Mouse (Mus musculus) gastrocnemius, adult 8-10 months (tissue): ENCODE results near the gene Vwa1. TPM values are rescaled to one million over a fixed set of nuclear protein-coding genes. Genes with fewer than 3 reads are reported as not detected.
"Not testable (repeated sequence)": the region's sequence is repeated elsewhere in the genome, so short reads cannot be mapped to it uniquely, and the experiment has no call there.

Experiments
- DNase-seq, 2 experiments: peaks; one replicate each; pipeline ENCODE4 v3.0.0; 2022; ENCODE audit warnings: low spot score in 2 of 2
- microRNA-seq: library from miRNA; unstranded; fragments of <30 nt; microRNA quantifications from one replicate; pipeline ENCODE4 v1.2.0, GENCODE M21; 2022
- total RNA-seq, 4 experiments: library from RNA; stranded (reverse); gene quantifications; 2 replicates each; pipeline ENCODE4 v1.2.4; 2022

The Vwa1 gene
- total RNA-seq, 4 experiments from 2014 or later, result 4.0 to 8.9 (median 6.2) TPM

DNA sequence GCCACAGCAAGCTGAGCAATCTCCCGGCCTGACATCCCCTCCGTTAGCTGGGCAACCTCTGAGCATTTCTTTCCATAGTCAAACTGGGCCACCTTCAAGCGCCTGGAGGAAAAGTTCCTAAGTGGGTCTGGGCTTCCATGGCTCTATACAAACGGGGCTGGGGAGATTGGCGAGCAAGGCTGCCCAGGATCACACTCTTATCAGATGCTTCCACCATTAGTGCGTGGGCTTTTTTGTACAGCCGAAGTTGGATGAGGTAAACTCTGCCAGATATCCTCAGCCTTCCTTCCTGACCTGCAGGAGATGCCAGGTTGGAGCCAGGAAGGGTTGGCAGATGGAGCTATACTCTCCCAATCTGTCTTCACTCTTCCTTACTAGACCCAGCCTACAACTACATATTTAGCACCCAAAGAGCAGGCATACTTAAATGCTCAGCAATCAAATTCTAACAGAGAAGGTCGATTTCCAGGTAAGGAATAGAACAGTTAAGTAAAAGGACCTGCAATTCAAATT, 28.4 kb downstream of the Vwa1 start:
- no peak for DNase-seq

DNA sequence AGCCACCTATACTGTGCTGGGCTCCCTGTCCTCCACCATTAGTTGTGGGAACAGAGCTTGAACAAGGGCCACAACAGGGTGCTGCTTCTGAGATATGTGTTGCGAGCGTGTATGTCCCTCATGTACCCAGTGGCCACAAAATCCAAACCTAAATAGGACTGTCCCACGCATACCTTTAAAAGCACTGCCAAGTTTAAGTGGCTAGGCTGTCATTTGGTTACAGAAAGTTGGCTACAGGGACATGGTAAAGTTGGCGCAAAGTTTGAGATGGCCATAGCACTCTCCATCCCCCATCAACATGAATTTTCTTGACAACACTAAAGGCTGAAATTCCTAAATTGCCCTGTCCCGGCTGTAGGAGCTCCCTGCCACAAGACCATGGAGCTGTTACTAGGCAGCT, 29.4 kb downstream of the Vwa1 start:
- DNase-seq, result no peak

DNA sequence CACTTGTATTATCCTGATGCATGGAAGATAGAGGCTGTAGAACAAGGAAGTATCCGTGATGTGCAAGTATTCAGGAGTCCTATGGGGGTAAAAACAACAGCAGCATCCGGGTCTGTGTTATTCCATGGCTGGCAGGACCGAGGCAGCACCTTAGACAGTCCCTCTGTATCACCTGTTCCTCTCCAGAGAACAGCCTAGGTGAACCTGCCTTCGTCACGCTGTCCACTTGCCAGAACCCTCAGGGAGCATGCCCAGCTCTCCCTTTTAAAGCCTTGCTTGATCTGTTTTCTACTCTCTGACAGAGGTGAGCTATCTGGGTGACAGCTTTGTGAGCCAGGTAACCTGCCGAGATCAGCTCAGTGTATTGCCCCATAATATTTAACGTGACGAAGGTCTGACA, 30.0 kb downstream of the Vwa1 start:
- no peak for DNase-seq

DNA sequence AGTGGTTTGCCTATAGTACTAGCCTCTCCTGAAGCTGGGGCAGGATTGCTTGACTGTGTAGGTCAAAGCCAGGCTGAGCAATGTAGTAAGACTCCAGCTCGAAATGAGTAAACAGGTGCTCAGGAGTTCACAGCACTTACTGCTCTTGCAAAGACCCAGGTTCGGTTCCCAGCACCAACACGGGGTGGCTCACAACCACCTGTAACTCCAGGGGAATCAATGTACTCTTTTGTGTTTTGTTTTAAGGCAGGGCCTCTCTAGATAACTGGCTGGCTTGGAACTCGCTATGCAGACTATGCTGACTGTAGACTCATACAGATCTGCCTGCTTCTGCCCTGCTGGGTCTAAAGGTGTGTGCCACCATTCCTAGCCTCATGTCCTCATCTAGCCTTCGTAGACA, 31.8 kb downstream of the Vwa1 start:
- no peak for DNase-seq

DNA sequence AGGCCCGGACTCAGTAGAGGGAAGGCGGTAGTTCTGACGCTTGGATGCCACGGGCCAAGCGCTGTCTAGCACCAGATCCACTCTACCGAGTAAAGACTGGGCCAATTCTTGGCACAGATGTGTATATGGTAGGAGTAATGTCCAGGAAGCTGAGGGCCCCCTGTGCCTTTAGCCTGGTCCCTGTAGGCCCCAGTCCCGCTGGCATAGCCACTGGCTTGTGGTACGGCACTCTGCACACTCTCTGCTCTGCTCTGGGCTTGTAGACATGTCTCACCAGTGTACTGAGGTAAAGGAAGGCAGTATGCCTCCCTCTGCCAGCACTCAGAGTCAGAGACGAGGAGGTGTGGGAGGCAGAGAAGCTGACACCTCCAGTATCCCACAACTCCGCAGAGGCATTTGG, 33.8 kb downstream of the Vwa1 start:
- DNase-seq, result not testable (repeated sequence)

DNA sequence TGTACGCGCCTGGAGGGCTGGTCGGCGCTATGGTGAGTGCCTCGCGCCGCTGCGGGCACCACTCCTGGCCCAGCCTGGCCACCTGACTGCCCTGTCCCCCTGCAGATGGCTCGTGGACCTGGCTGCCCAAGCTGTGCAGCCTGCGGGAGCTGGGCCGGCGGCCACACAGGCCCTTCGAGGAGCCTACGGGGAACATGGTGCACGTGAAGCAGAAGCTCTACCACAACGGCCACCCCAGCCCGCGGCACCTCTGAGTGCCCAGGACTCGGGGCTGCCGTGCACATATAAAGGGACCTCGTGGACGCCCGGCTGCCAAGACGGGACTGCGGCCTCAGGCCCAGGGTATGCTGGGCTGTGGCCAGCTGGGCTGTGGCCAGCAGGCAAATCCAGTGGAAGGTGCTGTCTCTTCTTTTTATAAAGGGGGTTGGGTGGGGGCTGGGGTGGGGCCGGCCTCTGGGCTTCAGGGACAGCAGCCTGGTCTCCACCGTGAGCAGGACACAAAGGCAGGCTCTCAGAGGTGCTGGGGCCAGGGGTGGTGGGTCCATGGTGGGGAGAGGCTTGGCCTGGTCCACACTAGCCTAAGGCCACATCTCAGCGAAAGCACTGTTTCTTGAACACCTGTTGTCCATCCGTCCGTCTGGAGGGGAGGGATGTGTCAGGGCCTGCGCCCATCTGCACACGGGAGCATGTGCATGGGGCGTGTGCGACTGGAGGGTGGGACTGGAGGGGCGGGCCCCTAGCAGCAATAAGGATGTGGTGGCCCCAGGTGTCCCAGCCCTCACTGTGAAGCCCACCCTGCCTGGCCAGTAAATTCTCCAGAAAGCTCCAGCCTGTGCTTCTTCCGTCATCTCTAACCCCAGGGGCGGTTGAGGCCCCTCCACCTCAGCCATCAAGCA, 34.5 kb downstream of the Vwa1 start:
- peak in 1 of 2 experiments; percentile 14 for DNase-seq

DNA sequence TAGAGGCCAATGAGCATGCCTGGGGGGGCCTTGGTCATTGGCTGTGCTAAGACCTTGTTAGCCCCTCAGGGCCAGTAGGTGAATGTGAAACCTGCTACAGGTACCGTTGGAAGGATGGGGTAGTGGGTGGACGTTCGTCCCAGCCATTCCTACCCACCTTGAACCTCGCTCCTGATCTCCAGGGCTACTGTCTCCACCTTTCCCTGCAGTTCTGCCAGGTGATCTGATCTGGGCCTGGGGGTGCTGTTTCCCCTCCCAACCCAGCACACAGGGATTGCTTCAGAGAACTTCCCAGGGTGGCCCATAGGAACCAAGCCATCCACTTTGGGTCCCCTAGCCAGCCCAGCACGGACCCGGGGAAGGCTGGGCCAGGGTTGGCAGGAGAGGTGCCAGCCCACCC, 35.3 kb downstream of the Vwa1 start:
- DNase-seq, result no peak

DNA sequence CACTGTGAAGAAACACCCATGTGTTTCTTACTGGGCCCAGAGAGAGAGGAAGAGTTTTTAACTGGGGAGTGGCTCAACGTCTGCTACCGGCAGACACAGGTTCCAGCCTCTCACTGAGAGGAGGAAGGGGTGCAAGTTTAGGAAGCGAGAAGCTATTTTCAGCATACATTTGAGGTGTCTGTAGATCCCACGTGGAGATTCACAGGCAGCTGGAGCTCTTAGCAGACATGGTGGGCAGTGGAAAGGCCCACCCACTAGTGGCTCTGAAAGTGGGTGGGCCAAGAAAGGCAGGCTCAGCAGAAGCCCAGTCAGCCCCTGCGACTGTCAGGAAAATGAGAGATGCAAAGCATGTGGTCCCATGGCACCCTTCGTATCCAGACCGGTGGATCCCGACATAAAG, 36.2 kb downstream of the Vwa1 start:
- no peak for DNase-seq

DNA sequence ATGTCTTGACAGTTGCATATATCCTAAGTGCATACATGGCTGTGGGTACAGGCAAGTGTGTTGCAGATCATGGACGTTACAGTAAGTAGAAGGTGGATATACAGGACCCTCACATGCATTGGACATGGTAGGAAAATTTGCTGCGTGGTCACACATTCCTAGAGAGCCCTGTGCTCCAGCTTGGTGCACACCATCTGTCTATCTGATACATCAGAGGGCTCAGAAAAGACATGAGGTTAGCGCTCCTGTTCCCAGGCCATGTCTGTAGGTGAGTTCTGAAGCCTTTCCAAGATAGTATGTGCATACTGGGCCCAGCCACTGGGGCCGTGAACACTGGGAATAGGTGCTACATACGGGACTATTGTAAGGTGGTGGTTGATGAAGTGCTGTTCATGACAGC, 38.1 kb downstream of the Vwa1 start:
- DNase-seq, result no peak

DNA sequence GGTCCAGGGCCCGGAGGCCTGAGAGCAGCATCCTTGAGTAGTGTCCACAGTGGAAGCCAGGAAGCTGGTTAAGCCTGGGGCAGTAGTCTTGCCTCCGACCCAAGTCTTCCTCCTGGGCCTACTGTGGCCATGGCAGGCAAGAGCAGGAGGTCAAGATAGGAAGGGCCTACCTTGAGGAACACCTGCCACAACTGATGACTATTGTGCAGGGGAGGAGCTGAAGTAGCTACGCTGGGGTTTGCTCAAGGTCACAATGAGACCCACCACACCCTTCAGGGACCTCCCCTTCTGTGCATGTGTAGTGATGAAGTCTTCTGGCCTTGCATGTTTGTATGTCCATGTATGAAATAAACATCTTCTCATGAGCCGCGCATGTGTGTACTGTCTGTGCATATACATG, 38.7 kb downstream of the Vwa1 start:
- no peak for DNase-seq

DNA sequence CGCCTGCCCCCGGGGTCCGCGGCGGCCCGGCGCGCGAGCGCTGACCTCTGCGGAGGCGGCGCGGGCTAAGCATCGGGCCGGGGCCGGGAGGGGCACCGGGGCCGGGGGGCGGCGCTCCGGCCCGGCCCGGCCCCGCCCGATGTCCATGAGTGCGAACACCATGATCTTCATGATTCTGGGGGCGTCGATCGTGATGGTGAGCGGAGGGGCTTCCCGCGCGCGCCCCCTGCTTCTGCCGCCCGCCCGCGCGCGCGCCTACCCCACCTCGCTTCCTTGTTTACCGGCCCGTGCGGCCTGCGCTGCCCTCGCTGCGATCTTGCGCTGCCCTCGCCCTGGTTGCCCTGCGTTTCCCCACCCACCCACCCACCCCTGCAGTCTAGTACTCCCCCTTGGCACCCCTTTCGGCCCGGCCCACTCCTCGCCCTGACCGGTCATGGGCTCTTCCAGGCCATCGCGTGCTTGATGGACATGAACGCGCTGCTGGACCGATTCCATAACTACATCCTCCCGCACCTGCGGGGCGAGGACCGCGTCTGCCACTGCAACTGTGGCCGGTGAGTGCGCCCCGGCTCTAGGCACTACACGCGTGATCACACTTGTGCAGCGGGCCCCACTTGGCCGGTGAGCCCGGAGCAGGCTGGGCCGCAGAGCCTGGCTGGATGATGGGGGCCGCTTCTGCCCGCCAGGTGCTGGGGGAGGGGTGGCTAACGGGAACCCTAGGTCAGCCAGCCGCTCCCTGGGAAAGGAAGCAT, 39.4 kb downstream of the Vwa1 start:
- DNase-seq, result peak in 1 of 2 experiments; percentile 12

DNA sequence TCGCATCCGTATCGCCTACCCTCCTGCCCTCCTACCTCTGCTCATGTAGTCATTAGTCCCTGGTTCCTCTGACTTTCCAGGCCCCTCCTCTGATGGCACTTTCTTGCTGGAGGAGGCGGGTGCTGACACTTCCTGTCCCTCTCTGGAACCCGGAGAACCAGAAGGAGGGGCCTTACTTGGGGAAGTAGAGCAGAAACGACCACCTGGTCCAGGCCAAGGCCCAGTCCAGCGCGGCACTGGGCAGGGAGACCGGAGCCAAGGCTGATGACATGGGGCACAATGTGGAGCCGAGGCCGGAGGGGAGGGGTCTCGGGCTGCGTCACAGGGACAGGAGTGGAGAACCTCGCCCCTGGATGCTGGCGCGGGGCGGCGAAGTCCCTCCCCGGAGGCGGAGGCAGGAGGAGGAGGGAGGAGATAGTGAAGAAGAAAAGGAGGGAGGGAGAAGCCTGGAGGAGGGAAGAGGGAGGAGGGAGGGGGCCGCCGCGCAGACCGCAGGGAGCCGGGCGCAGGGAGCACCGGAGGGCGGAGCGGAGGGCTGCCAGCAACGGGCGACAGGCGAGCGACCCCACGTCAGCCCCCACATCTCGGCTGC, 40.1 kb downstream of the Vwa1 start, which contains the start of gene Tmem240:
Tmem240 (plus strand) TSS at position 451 of the 592 bp plus-strand sequence.
- DNase-seq, result peak; percentile 77 to 82

DNA sequence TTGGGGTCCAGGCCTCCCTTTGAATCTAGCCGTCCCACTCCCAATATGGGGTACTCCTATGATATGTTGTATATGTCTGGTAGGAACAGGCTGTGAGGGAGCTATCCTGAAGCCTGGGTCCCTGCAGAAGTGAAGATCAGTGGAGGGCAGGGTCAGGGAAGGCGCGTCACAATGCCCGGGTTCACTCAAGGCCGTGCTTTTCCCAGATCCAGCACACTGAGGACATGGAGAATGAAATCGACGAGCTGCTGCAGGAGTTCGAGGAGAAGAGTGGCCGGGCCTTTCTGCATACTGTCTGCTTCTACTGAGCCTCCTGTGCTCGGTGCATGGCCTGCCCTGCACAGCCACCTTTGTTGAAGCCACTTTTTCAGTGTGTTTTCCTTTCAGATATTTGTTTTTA, 41.2 kb downstream of the Vwa1 start:
- DNase-seq, result no peak

DNA sequence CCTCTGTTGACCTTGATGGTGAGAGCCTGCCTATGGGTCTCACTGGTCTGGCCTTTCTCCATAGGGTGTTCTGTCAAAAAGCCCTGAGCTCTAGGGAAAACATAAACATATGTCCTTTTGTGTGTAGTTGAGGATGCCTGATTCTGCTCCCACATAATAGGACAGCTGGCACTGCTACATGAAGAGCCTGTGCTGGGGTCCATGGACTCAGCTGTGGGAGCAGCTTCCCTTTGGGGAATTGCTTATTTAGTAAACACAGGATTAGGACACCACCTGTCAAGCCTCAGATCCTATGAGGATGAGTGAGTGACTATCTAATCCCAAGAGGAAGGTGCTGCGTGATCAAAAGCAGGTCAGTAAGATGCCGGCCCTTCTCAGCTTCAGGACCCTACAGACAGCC, 46.5 kb downstream of the Vwa1 start:
- DNase-seq, result no peak

DNA sequence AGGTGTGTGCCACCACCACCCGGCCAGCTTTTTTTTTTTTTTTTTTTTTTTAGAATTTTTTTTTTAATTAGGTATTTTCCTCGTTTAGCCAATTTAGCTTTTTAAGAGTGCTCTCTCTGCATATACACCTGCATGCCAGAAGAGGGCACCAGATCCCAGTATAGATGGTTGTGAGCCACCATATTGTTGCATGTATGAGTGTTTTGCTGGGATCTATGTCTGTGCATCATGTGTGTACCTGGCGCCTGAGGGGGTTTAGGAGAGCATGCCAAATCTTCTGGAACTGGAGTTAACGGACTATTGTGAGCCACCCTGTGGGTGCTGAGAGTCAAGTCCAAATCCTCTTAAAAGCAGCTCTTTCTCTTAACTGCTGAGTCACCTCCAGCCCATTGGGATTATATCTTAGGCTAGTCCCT, 52.8 kb downstream of the Vwa1 start:
- no peak for DNase-seq

Small RNA genes within 50 kb of the gene (microRNA-seq; reads per million reads assigned to microRNA genes)
- gene Gm27743, result not detected

Other genes with a start within 250 kb of the Vwa1 start
- 10 to 100 TPM; 10.8 to 19.0 (median 15.8) TPM for gene Nadk, start 212.3 kb downstream of the Vwa1 start, total RNA-seq
- gene Slc35e2, start 173.3 kb downstream of the Vwa1 start, total RNA-seq, result 1 to 10 TPM; 2.8 to 3.8 (median 3.4) TPM
- gene Cdk11b, start 149.8 kb downstream of the Vwa1 start, total RNA-seq, result 10 to 100 TPM; 22.7 to 30.1 (median 27.5) TPM
- gene Gm10563, start 129.3 kb downstream of the Vwa1 start, total RNA-seq, result not detected
- gene Mmp23, start 121.3 kb downstream of the Vwa1 start, total RNA-seq, result 1 to 10 TPM in 2 of 4 experiments, under 1 TPM in 2; 0.70 to 1.6 (median 1.1) TPM
- gene Mib2, start 105.5 kb downstream of the Vwa1 start, total RNA-seq, result 10 to 100 TPM; 17.8 to 22.6 (median 18.8) TPM
- gene Fndc10, start 80.4 kb downstream of the Vwa1 start, total RNA-seq, result 1 to 10 TPM in 3 of 4 experiments, under 1 TPM in 1; 0.70 to 1.5 (median 1.1) TPM
- 10 to 100 TPM; 37.8 to 42.0 (median 38.2) TPM for gene Ssu72, start 69.9 kb downstream of the Vwa1 start, total RNA-seq
- gene Tmem240, start 39.9 kb downstream of the Vwa1 start, total RNA-seq, result under 1 TPM; 0.19 to 0.62 (median 0.37) TPM
- 10 to 100 TPM; 23.8 to 25.1 (median 23.9) TPM for gene Atad3a, start 13.6 kb downstream of the Vwa1 start, total RNA-seq
- under 1 TPM; 0.21 to 0.72 (median 0.31) TPM for gene Tmem88b, start 11.2 kb upstream of the Vwa1 start, total RNA-seq
- not detected for gene Ankrd65, start 15.7 kb upstream of the Vwa1 start, total RNA-seq
- 10 to 100 TPM; 46.2 to 50.5 (median 47.7) TPM for gene Mrpl20, start 28.2 kb upstream of the Vwa1 start, total RNA-seq
- 10 to 100 TPM; 11.6 to 19.5 (median 15.0) TPM for gene Ccnl2, start 37.8 kb upstream of the Vwa1 start, total RNA-seq
- gene Aurkaip1, start 56.6 kb upstream of the Vwa1 start, total RNA-seq, result 10 to 100 TPM; 73.1 to 83.9 (median 79.0) TPM
- 10 to 100 TPM; 16.5 to 34.5 (median 24.9) TPM for gene Mxra8, start 65.0 kb upstream of the Vwa1 start, total RNA-seq
- gene Dvl1, start 72.7 kb upstream of the Vwa1 start, total RNA-seq, result 100 to 1,000 TPM; 117 to 124 (median 120) TPM
- under 1 TPM in 2 of 4 experiments, not detected in 2; 0.11 to 0.12 TPM for gene Tas1r3, start 88.7 kb upstream of the Vwa1 start, total RNA-seq
- 10 to 100 TPM; 11.0 to 18.7 (median 16.1) TPM for gene Cptp, start 94.7 kb upstream of the Vwa1 start, total RNA-seq
- gene Ints11, start 94.8 kb upstream of the Vwa1 start, total RNA-seq, result 10 to 100 TPM; 13.0 to 16.8 (median 14.1) TPM
- 10 to 100 TPM; 14.2 to 17.0 (median 14.9) TPM for gene Pusl1, start 117.1 kb upstream of the Vwa1 start, total RNA-seq
- gene Acap3, start 117.1 kb upstream of the Vwa1 start, total RNA-seq, result 1 to 10 TPM; 5.6 to 8.3 (median 7.2) TPM
- 10 to 100 TPM; 53.4 to 69.1 (median 58.7) TPM for gene Ube2j2, start 169.1 kb upstream of the Vwa1 start, total RNA-seq
- gene C1qtnf12, start 187.6 kb upstream of the Vwa1 start, total RNA-seq, result 10 to 100 TPM; 14.6 to 22.4 (median 20.8) TPM
- gene B3galt6, start 218.0 kb upstream of the Vwa1 start, total RNA-seq, result 1 to 10 TPM in 3 of 4 experiments, under 1 TPM in 1; 0.94 to 1.8 (median 1.6) TPM
- 10 to 100 TPM; 68.8 to 85.8 (median 77.5) TPM for gene Sdf4, start 218.2 kb upstream of the Vwa1 start, total RNA-seq
- 1 to 10 TPM in 3 of 4 experiments, under 1 TPM in 1; 0.65 to 1.9 (median 1.4) TPM for gene Tnfrsf4, start 239.1 kb upstream of the Vwa1 start, total RNA-seq